Mouse (Mus musculus): ENCODE measurements around the gene Gm4779. TPM values are rescaled to one million over a fixed set of nuclear protein-coding genes. Genes with fewer than 3 reads are reported as not detected.

The Gm4779 gene
- not detected in 2 replicates for total RNA-seq (2023)

DNA sequence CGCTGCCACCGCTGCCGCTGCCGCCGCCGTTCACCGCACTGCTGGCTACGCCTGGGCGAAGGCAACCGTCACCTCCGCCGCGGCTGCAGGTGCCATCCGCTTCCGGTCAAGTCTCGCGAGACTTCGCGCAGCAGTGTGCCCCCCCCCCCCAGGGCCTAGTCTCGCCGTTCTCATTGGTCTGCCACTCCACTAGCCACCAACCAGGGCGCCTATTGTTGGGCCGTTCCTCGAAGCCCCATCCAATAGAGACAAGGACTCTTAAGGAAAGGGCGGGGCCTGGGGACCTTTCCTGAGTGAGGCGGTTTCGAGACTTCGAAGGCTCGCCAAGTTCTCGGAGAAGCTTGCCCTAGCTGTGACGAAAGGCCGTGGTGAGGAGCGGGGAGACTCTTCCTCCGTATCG, at the start of gene Gm4779, which contains the start of gene 8030474K03Rik:
Gene Gm4779, minus strand, starts transcription at position 82 of the 400 bp plus-strand sequence.
Gene 8030474K03Rik, plus strand, starts transcription at position 315 of the 400 bp plus-strand sequence.

Other genes with a start within 250 kb of the Gm4779 start
- gene Ogt, start 154.4 kb downstream of the Gm4779 start, total RNA-seq (2023): 195 and 273 TPM in 2 replicates
- 1.3 and 1.9 TPM in 2 replicates for gene Cxcr3, start 60.2 kb downstream of the Gm4779 start, total RNA-seq (2023)
- not detected in 2 replicates for gene 8030474K03Rik, start 233 bp upstream of the Gm4779 start, total RNA-seq (2023)
- gene Nhsl2, start 55.0 kb upstream of the Gm4779 start, total RNA-seq (2023): 198 and 202 TPM in 2 replicates

Data from neutrophil, adult 65 days (primary cell).